Mouse (Mus musculus): Measurements from ENCODE around the gene Btbd19.

The Btbd19 gene

GRCm38 (mm10) chr4:117125348-117125909 lies at the start of gene Btbd19:
Gene Btbd19, minus strand, starts transcription at chr4:117125725.
- DNase-seq (ENCODE audit: low spot score in 2 of 2): peak; percentile 42 to 56

- no peak for DNase-seq (ENCODE audit: low spot score in 2 of 2)
Measured at GRCm38 (mm10) chr4:117169936-117170335, 44.4 kb upstream of the Btbd19 start.

GRCm38 (mm10) chr4:117161183-117161582 lies 35.7 kb upstream of the Btbd19 start:
- DNase-seq (ENCODE audit: low spot score in 2 of 2): no peak

- DNase-seq (ENCODE audit: low spot score in 2 of 2): no peak
Measured at GRCm38 (mm10) chr4:117159666-117160065, 34.1 kb upstream of the Btbd19 start.

DNA sequence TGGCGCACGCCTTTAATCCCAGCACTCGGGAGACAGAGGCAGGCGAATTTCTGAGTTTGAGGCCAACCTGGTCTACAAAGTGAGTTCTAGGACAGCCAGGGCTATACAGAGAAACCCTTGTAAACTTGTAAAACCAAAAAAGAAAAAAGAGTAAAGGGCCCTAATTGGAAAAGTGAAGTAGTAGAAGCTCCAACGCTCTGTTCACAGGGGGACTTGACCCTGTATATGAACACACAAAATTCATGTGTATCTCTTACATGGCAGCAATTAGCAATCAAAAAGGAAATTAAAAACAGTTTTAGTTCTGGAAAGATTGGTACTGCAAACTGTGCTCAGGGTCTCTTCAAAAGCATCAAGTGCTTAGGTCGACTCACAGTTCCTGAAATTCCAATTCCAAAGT lies 30.8 kb upstream of the Btbd19 start:
- DNase-seq (ENCODE audit: low spot score in 2 of 2): no peak

DNA sequence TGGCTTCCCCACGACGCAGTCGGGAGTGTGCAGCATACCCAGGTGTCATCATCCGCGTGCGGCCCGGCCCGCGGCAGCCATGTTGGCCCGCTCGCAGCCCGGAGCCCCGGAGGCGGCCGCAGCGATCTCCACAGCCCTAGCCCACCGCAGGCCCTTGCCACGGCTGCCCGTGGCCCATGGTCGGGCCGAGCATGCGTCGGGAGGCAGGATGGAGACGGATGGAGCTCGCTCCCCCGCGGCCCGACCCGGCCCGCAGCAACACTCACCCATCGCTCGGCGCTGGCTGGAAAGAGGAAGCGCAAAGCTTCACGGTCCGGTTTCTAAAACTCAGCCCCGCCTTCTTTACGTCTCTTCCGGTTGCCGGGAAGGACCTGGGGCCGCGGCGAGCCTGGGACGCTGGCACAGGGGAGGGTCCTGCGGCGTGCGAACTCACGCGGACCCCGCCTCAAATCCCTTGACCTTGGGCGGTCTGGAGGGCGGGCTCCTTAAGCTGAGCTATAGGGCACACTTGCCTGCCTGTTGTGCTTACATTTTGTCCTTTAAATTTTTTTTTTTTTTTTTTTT lies 30.3 kb upstream of the Btbd19 start, which contains the start of gene Rps8:
TSS of gene Rps8 (minus strand) at position 452 of the 564 bp plus-strand sequence.
- peak; percentile 67 to 72 for DNase-seq (ENCODE audit: low spot score in 2 of 2)

DNA sequence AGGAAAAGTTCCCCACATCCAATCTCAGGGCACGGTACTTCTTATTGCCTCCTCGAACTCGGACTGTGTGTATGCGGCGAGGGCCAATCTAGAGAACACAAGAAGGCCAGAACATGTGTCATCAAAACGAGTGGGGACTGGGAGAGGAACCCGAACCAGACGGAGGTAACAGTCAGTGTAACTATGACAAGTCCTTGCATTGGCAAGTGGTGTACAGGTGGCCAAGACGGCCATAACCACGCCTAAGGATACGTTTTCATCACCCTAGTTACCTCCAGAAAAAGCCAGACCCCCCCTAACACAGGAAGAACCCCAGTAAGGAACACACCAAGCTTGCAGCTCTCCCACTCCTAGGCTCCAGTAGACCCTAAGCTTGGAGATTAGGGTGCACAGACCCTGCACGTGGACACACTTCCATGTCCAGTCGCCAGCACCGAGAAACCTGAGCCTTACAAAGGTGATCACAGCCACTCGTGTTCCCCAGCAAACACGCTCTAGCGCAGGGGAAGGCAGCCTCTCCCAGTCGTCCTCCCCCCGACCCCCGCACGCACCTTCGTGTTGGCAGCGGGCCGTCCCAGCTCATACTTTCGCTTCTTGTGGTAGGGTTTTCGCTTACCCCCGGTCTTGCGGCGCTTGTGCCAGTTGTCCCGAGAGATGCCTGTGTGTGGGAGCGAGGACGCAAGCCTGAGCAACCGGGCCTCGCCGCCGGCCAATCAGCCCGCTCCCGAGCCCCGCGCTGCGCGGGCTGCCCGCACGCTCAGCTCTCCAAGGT lies 29.7 kb upstream of the Btbd19 start:
- no peak for DNase-seq (ENCODE audit: low spot score in 2 of 2)

- no peak for DNase-seq (ENCODE audit: low spot score in 2 of 2)
Measured at GRCm38 (mm10) chr4:117152714-117153113, 27.2 kb upstream of the Btbd19 start.

- DNase-seq (ENCODE audit: low spot score in 2 of 2): no peak
Measured at GRCm38 (mm10) chr4:117151416-117151815, 25.9 kb upstream of the Btbd19 start.

DNA sequence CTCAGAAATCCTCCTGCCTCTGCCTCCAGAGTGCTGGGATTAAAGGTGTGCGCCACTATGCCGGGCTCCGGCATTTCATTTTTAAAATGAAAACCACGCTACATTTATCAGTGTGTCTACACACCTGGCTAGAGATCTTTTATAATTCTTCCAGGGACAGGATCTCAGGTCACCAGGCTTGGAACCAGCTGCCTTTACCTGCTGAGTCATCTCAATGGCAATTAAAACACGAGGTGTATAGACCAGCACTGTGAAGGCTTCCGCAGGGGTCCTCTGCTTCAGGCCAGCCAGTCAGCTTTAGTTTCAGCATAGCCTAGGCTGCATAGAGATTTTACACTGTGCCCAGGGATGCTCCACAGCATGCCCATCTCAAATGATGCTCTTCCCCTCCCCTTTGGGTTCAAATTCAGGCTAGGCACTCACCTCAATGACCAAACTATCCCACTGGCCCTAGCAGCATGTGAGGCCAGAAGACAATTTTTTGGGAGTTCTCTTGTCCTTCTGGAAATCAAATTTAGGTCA lies 24.7 kb upstream of the Btbd19 start:
- DNase-seq (ENCODE audit: low spot score in 2 of 2): no peak

DNA sequence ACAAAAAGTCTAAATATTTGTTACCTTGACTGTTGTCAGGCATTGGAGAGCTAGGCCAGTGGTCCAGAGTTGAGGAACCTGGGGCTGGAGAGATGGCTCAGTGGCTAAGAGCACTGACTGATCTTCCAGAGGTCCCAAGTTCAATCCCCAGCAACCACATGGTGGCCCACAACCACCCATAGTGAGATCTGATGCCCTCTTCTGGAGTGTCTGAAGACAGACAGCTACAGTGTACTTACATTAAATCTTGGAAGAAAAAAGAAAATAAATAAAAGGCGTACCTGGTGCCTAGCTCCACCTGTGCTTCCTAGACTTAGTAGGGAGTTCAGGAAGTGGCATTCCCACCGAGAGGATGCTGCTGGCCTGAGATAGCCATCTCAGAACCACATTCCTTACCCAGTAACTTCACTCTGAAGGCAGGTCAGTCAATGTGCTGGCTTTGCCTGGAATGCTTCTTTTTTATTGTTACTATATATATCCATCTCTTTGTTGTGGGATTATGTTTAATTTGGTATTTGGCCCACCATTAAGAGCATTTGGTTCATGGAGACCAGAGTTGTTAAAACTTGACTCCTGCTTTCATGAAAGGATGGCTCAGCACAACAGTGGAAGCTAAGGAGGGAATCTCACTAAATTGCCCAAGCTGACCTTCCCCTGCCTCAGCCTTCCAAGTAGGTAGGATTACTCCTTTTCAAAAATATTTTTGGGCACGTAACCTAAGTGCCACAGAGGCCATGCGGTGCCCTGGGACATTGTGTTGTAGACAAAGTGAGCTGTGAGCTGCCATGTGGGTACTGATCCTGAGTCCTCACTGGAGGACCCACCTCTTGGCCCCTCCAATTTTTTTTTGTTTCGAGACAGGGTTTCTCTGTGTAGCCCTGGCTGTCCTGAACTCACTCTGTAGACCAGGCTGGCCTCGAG lies 24.0 kb upstream of the Btbd19 start:
- DNase-seq (ENCODE audit: low spot score in 2 of 2): no peak

- DNase-seq (ENCODE audit: low spot score in 2 of 2): no peak
Measured at GRCm38 (mm10) chr4:117148815-117149214, 23.3 kb upstream of the Btbd19 start.

GRCm38 (mm10) chr4:117148047-117148713 lies 22.7 kb upstream of the Btbd19 start:
- DNase-seq (ENCODE audit: low spot score in 2 of 2): no peak

GRCm38 (mm10) chr4:117146176-117146575 lies 20.7 kb upstream of the Btbd19 start:
- DNase-seq (ENCODE audit: low spot score in 2 of 2): peak; percentile 70 to 74

- DNase-seq (ENCODE audit: low spot score in 2 of 2): no peak
Measured at GRCm38 (mm10) chr4:117145248-117145647, 19.7 kb upstream of the Btbd19 start.

GRCm38 (mm10) chr4:117143023-117143422 lies 17.5 kb upstream of the Btbd19 start:
- no peak for DNase-seq (ENCODE audit: low spot score in 2 of 2)

GRCm38 (mm10) chr4:117140613-117141012 lies 15.1 kb upstream of the Btbd19 start:
- DNase-seq (ENCODE audit: low spot score in 2 of 2): no peak

DNA sequence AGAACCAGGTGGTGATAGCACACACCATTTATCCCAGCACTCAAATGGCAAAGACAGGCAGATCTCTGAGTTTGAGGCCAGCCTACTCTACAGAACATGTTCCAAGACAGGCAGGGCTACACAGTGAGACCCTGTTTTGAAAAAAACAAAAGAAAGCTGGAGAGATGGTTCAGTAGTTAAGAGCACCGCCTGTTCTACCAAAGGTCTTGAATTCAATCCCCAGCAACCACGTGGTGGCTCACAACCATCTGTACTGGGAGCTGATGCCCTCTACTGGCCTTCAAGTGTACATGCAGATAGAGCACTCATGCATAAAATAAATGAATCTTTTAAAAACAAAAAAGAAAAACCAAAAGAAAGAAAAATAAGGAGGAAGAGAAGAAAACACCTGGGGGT lies 13.7 kb upstream of the Btbd19 start:
- no peak for DNase-seq (ENCODE audit: low spot score in 2 of 2)

GRCm38 (mm10) chr4:117138295-117139216 lies 13.0 kb upstream of the Btbd19 start:
- no peak for DNase-seq (ENCODE audit: low spot score in 2 of 2)

DNA sequence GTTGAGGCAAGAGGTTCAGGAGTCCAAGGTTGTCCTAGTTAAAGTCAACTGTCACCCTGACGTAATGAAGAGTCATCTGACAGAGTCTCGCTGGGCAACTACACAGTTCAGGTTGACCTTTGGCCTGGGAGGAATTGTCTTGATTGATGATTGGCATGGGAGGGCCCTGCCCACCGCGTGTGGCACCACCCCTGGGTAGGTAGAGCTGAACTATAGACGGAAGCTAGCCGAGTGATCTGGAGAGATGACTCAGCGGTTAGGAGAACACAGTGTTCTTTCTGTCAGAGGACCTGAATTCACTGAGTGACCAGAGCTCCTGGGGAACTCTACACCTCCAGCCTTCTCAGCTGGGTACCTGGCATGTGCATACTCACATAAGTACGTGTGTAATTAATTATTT lies 10.5 kb upstream of the Btbd19 start:
- DNase-seq (ENCODE audit: low spot score in 2 of 2): no peak

Measured in frontal cortex, postnatal 25 days (tissue).